Mouse (Mus musculus): ENCODE data around the gene Ehbp1.

Ehbp1 gene

DNA sequence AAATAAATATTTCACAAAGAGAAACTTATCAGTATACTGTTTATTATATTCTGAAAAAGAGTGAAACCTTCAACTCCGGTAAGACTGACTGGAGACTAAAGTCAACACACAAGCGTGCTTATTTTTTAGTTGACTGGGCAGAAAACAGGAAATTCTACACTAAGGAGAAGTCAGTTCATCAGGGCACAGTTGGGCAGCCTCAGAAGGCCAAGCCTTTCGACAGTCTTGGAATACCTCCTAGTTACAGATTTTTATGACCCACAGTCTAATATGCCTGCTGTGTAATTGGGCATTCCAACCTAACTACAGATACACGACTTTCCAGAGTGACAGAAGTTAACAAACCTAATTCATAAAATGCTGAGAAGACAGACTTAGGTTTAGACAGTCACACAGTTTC is 145.3 kb downstream of the Ehbp1 start:
- no peak for DNase-seq (ENCODE audit: low read depth, low spot score)

DNA sequence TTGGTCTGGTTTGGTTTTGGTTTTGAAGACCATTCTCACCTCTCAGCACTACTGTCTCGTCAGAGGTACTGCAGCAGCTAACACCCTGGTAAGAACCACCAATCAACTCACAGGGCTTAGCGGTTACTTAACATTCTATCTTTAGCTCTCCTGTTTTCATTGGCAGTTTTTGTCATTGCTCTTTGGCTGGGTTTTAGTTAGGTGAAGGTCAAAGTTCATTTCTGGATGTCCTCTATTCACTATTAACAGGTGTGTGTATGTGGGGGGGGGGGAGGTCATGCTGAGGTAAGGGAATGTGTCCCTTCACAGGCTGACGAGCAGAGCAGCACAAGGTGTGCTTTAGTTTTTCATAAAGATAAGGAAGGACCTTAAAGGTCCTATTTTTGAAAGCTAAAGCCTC is 147.5 kb downstream of the Ehbp1 start:
- DNase-seq (ENCODE audit: low read depth, low spot score) = no peak

DNA sequence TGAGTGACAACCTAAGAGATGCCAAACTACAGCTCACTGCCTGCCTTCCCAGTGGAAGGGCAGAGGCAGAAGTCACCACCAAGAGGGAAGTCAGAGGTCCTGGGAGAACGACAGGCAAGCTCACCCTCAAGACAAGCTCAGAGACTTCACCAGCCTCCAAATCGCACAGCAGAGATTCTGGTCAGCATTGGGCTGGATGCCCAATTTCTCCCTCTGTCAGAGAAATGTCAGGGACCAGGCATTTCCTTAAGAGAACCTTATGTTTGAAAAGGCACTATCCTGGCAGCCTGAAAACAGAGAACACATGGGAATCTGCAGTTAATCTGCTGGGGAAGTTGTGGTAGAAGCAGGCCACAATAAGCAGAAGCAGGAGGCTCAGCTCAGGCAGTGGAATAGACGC is 151.5 kb downstream of the Ehbp1 start:
- no peak for DNase-seq (ENCODE audit: low read depth, low spot score)

DNA sequence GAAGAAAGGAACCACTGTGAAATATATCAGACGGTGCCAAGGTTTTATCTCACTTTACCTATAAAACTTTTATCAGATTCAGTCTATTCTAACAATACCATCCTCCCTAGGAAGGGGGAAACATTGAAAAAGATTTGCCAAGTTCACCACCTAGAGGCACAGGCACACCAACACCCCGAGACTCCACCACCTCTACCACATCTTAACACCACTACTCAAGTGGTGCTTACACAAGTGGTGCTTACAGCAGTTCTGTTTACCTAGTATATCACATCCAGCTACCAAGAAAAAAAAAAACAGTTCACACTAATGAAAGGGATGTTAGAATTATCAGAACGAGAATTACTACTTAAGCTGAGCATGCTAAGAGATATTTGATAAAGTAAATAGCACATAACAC is 152.1 kb downstream of the Ehbp1 start:
- DNase-seq (ENCODE audit: low read depth, low spot score) = no peak

DNA sequence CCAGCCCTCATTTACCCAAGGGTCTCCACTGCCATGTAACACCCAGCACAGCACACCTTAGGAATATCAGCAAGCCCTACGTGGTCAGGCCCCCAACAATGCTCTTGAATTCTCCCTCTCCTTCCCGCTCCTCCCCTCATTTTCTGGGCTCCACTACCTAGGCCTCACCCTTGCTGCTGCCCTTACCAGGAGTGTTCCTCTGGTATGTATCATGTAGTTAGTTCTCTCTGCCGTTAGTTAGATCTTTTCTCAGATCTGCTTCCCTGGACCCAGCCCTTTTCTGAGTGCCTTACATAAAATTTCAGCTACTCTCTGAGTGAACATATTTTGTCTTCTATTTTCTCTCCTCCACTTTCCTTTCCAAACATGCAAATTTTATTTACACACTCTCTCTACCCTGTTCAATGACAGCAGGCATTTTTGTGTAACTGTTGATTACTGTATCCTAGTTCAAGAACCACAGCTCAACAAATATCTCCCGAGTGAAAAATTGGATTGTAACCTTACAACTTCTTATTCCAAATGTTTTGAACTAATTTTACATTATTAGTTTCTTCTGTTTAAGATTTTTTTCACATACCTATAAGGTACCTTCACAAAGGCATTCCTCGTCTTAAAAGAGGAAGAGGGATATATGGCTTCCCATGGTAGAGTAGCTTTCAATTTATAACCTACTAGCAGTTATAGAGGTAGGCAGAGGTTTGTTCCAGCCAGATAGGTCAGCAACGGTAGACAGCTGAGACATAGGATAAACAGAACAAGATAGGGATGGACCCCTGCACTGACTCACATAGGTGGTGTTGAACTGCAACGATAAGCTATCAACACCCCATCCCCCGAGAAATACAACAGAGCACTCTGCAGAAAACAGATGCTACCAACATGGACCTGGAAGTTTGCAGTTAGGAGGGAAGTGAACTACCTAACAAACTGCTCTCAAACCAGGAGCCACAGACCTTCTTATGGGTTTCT is 160.3 kb downstream of the Ehbp1 start:
- no peak for DNase-seq (ENCODE audit: low read depth, low spot score)

DNA sequence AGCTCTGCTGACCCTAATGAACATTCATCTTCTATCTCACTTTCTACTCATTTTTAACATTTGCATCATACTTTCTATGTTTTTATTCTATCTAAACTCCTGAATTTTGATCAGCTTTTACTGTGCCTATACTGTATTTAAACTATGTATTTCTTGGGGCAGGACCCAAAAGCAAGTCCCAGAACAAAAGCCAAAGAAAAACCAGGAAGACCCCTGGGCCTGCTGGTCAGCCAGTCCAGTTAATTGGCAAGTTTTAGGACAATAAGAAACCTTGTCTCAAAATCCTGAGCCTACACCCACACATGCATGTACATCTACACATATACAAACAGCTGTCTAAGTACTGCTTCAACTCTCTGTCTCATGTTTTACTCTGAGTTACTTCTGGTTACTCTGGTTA is 161.9 kb downstream of the Ehbp1 start:
- DNase-seq (ENCODE audit: low read depth, low spot score) = no peak

DNA sequence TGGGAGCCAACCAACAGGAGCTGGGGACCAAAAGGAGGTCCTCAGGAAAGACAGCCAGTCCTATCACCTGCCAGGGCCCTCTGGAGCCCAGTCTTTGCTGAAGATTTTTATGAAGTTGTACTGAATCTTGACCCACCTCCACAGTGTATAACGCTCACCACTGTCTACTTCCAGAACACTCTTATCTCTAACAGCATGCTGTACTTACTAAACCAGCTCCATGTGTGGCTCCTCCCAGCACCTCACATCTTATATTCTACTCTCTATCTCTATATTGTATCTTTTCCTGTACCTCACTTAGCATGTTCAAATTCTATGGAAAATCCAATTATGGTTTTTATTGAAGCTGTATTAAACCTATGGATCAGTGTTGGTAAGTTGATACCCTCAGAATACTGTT is 163.5 kb downstream of the Ehbp1 start:
- DNase-seq (ENCODE audit: low read depth, low spot score) = no peak

DNA sequence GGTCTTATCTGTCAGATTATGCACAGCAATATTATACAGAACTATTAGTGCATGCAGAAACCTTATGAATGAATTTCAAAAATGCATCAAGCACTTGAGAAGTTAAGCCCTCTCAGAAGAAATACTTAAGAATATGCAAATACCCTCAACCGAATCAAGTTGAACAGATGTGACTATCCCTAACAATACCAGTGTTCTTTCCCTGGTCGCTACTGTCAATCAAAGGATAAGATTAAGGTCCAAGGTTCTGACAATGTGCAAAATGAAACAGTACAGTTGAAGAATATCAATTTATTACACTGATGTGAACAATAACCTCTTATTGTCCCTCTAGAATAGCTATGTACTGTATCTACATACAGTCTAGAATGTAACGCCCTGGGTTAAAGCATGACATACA is 167.8 kb downstream of the Ehbp1 start:
- no peak for DNase-seq (ENCODE audit: low read depth, low spot score)

DNA sequence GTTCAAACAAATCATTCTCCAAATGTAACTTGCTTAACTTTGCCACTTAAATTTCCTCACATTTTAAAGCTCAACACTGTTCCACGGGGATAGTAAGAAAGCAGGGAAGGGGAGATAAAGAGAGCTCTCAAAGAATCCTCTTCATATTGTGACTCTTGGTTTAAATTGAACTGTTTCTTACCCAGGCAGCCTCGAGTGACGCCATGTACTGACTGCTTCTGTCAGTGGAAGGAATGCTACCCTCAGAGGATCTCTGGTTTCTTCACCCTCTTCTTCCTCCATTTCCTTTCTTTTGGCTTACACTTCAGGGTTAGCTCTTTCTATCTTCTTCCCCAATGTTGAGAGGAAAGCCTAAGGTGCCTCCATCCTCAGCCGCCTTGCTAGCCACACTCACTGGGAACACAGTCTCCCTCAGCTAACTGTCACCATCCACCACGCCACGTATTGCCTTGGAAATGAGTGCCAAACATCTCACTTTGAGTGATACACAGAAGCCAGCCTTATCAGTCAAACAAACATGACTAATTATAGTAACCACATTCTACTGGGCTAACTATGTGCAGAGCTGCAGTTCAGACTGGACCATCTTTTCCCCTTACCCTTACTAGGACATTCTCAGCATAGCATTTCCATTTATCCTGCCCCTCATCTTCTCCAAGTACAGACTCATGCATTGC is 171.0 kb downstream of the Ehbp1 start:
- DNase-seq (ENCODE audit: low read depth, low spot score) = no peak

DNA sequence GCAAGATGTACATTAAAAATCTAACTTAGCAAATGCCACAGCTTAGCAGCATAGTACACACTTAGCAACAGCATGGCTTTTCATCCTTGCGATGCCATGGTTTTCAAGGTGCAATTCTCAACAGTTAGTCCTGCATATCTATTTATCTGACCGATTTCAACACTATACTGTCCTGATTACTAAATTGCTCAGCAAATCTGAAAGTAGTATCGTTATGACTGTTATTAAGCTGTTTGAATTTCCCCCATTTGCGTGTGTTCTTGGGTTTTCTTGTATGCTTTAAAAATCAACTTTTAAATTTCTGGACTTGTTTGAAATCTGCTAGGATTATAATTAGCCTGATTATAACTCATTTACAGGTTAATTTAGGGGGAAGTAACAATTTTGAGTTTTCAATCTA is 184.2 kb downstream of the Ehbp1 start:
- no peak for DNase-seq (ENCODE audit: low read depth, low spot score)

DNA sequence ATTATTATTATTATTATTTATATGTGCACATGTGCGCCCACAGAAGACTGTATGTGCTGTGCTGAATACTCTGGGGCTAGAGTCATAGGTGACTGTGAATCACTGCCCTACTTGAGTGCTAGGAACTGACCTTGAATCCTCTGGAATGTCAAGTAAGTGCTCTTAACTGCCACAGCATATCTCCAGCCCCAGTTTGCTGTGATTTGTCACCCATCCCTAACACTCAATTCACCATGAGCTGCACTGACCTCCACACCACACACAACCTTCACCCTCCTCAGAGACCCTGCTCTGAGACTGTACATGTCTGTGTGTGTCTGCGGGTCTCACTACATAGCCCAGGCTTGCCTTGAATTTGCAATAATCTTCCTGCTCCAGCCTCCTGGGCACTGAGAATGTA is 185.9 kb downstream of the Ehbp1 start:
- DNase-seq (ENCODE audit: low read depth, low spot score) = no peak

DNA sequence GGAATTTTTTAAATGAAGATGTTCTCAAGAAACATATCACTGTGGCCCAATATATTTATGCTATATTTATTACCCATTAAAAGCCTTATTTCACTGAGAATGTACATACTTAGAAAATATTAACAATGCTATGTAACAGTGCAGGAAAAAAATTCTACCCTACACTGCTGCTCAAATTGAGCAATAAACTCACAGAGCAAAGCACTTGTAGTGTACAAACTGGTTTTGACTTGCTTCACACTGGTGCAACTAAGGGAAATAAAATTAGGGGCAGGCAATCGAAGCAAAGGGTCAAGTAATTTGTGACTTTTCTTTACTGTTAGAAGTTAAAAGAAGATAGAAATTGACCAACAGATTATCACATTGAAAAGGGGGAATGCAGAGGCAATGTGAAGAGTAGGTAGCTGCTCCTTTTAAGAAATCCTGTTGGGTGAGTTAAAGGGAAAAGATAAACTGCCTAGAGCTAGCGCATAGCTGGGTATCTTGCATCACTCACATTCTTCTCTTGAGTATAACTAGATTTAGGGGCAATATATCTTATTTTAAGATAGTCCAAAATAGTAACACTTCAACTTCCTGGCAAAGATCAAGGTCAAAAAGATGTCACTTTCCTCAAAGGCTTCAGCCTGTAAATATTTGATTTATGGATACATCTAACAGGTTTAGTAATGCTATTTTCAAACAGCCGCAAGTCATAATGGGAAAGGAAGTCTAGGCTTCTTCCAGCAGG is 186.6 kb downstream of the Ehbp1 start:
- no peak for DNase-seq (ENCODE audit: low read depth, low spot score)

DNA sequence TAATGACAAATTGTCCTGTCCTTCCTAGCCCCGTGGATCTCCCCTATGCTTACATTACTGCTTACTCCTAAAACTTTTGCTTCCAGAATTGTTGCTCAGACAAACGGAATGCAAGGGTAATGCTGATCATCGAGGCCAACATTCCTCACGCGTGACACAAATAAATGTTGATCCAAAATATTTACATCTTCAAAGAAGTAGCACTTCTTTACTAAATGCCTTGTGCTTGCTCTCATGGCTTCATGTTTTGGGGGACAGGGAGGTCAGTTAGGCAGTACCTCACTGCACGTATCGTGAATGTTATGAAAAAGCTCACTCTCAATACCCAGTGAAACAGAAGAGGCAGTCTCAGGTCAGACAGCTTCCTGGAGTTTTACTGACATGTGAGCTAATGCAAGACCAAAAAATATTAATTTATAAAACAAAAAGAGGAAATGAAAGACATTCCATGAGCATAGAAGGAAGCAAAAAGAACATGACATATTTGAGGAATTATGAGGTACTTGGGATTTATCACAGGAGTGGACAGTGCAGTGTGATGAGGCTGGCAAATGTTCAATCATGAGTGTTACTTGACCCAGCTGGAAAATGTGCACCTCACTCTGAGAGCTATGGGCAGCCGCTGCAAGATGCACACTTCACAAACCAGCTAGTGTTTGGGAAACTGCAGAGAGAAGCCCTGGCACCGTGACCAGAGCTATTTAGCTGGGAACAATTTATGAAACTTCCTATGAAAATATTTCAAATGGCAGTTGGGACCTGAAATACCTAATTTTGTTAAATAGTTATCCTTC is 187.4 kb downstream of the Ehbp1 start:
- no peak for DNase-seq (ENCODE audit: low read depth, low spot score)

DNA sequence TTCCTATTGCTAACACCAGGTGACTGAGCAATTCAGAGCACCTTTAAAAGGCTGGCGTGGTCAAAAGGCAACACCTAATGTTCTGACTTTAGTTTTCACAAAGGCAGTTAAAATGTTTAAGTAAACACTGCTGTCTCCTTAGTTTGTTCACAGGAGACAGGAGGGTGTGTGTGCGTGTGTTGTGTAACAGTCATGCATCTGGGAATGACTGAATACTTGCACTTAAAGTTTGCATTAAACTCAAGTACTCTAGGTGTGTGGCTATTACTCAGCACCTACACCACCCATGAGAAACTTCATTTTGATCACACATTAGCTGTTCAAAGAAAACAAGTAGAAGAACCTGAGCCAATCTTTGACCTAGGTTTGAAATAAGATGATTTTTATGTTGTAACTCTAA is 201.4 kb downstream of the Ehbp1 start:
- no peak for DNase-seq (ENCODE audit: low read depth, low spot score)

DNA sequence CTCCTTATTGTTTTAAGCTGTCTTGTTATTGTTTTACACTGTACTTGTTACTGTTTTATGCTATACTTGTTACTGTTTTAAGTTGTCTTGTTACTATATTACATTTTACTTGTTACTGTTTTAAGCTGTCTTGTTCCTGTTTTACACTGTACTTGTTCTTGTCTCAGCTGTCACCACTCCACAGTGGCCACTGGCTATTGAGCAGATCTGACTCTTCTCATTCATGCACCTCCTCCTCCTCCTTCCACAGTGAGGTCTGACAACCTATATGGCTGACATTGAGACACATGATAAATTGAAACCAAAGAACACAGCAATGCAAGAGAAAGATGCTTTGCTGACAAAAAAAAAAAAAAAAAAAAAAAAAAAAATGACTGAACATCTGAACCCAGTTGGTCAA is 203.6 kb downstream of the Ehbp1 start:
- DNase-seq (ENCODE audit: low read depth, low spot score) = no peak

DNA sequence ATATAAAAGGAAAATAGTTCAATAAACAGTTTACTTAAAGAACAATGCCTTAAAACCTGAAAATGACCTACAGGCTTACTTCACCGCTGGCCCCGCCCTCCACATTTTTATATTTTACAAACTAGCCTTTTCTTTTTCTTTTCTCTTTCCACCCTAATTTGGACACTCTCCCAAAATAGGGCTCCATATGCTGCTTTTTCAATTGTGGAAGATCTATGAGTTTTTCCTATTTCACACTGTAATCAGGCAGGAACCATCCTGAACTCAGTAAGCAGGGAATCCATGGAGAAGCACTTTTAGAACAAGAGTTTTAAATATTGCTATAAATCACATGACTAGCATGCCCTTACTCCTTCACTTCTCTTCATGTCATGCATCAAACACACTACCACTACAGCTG is 216.9 kb downstream of the Ehbp1 start:
- DNase-seq (ENCODE audit: low read depth, low spot score) = no peak

DNA sequence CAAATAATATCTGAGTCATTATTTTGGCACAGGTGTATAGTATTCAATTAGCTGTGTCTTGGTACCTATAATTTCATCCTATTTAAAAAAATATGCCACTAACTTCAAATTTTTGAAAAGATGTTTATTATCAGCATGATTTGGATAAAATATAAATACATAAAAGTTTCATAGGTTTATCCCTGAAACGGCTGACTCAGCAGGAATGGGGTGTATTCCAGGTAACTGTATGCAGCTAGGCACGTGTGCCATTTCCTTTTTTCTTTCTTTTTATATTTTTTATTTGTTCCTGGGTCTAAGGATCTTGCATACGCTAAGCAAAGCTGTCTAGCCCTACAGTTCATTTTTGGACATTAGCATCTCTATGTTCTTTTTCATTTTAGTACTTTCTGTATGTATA is 223.2 kb downstream of the Ehbp1 start:
- DNase-seq (ENCODE audit: low read depth, low spot score) = no peak

DNA sequence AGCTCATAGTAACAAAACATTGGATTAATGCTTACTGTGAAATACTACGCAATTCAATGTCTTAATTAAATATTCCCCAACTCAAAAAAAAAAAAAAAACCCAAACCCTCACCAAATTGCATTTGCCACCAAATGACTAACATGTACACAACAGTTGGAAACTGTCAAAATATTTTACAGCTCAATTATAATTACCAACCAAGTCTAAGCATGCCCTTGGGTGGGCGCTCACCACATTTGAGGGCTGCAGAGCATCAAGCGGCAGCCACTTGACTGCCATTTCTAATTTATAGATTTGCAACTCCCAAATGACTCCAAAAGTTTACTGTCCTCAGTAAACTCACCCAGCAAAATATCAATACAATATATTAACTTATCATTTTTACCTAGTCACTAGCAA is 229.9 kb downstream of the Ehbp1 start:
- DNase-seq (ENCODE audit: low read depth, low spot score) = no peak

DNA sequence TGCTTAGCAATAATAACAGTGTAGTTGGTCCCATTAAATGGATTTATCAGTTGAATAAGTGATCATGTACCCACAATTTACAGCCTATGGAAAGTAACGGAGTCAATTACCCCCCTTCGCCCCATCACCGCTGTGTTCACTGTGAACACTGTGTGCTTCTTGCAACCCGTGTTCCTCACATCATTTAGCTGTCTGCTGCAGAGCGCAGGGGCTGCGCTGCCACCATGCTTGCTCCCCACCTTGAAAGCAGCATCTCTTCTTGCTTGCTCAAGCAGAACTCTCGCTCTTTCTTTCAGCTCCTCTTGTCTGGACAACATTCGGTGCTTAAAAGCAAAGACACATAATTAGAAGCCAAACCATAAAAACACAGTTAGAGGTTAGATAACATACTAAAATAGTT is 252.7 kb downstream of the Ehbp1 start:
- DNase-seq (ENCODE audit: low read depth, low spot score) = no peak

DNA sequence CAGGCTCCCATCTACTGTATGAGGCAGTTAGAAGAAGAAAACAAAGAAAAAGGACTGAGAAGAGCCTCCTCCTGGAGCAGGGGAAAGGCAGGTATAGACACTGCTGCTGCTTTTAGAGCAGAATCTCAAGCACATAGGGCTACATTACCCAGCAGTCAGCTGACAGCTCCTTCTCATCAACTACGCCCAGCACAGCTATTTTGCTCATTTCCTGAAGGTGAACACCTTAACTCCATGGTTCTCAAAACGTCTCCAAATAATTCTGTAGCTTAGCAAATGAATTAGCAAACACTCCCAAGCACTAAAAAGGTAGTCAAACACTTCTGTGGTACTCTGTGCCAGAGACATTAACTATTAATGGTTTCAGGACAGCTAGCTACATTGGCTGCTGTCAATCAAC is 278.7 kb downstream of the Ehbp1 start:
- DNase-seq (ENCODE audit: low read depth, low spot score) = no peak

DNA sequence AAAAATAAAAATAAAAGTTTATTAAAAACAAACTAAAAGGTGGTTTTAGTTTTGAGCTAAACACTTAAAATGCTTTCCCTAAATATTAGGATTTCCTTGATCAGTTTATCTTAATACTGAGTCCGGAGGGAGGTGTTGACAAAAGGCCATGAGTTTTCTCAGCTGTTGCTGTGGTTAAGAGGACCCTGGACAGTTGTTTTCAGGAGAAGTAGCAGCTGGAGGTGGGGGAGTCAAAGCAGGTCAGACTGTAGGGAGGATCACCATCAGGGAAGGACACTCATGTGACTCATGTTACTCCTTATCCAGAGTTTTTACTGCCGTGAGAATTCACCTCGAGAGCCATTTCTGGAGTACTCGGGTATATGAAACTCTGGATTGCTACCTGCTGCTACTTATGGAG is 280.4 kb downstream of the Ehbp1 start:
- no peak for DNase-seq (ENCODE audit: low read depth, low spot score)

DNA sequence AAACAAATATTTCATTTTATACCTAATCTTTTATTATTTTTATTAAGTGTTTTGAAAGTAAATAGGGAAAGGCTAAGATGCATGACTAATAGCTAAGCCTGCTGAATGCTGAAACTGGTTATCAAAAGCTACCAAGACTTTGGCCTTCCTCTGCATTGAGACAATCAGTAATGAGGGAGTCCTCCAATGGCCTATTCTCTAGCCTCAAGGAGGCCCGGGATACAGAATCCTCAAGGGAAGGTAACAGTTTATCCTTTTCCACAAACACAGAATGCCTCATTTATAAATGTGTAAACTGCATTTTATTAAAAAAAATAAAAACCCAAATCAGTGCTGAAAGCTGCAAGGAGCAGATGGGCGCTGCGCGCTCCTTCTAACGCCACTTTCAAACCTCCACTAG is 284.6 kb downstream of the Ehbp1 start:
- no peak for DNase-seq (ENCODE audit: low read depth, low spot score)

Data from c-Kit-negative CD71-positive TER-119-positive erythroid progenitor cells, embryonic 14.5 days (primary cell).